Mouse (Mus musculus) E14TG2a.4 (cell line): ENCODE results near the gene Grb10.

ENCODE experiments used
- CTCF ChIP-seq: conservative IDR thresholded peaks from 2 replicates; pipeline ENCODE4 v1.5.1; 2014; ENCODE audit warnings: low read length
- NANOG ChIP-seq: IDR thresholded peaks from 2 replicates; pipeline ENCODE4 v1.6.1; 2014; ENCODE audit warnings: borderline replicate concordance, low read length, mixed read lengths
- POU5F1 ChIP-seq: IDR thresholded peaks from 2 replicates; pipeline ENCODE4 v1.6.1; 2014; ENCODE audit warnings: low read length, borderline replicate concordance

- TF ChIP-seq CTCF (no peak), POU5F1 (no peak), NANOG (no peak)
These were observed 9.7 kb upstream of the Grb10 start for GRCm38 (mm10) chr11:12048135-12048534.
